Mouse (Mus musculus): ENCODE results near the gene Jun.

Jun gene

GRCm38 (mm10) chr4:95073214-95073750 is 21.3 kb upstream of the Jun start:
- no peak for DNase-seq (ENCODE audit: low read depth, low spot score)

DNA sequence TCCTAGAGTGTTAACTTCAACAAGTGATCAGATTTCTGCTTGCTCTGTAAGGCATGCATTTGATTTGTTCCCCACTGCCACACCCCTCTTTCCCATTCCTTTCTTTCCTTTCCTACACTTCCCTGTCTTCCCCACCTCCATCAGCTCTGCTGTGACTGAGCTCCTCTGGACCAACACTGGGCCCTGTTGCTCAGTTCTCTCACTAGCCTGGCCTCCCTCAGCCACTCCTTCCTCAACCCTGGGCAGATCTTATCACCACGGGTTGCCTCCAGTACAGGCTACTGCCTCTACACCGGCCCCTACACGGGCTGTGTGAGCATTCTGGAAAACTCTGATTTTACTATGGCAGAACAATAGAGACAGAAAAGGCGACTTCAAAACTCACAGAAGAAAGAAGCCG is 18.4 kb upstream of the Jun start:
- no peak for DNase-seq (ENCODE audit: low read depth, low spot score)

GRCm38 (mm10) chr4:95068045-95068948 is 16.3 kb upstream of the Jun start:
- no peak for DNase-seq (ENCODE audit: low read depth, low spot score)

GRCm38 (mm10) chr4:95063609-95064210 is 11.7 kb upstream of the Jun start:
- no peak for DNase-seq (ENCODE audit: low read depth, low spot score)

GRCm38 (mm10) chr4:95062873-95063272 is 10.9 kb upstream of the Jun start:
- DNase-seq (ENCODE audit: low read depth, low spot score): no peak

DNA sequence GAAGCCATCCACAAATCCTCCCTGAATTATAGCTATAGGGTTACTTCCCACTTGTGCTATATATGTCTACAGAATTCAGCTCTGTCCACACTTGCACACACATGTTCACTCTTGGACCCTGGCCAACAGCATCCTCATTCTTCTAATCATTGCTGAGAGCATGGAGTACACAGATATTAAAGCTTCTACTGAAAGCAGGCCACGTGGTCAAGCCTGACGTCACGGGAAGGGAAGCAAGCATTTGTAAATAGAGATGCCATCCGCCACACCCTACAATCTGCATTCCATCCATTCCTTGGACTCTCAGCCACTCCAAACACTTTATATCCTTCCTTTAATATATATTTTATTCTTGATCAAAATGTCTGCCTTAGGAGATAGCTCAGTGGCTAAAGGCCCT is 5.2 kb upstream of the Jun start:
- DNase-seq (ENCODE audit: low read depth, low spot score): no peak

GRCm38 (mm10) chr4:95055276-95055675 is 3.3 kb upstream of the Jun start:
- no peak for DNase-seq (ENCODE audit: low read depth, low spot score)

DNA sequence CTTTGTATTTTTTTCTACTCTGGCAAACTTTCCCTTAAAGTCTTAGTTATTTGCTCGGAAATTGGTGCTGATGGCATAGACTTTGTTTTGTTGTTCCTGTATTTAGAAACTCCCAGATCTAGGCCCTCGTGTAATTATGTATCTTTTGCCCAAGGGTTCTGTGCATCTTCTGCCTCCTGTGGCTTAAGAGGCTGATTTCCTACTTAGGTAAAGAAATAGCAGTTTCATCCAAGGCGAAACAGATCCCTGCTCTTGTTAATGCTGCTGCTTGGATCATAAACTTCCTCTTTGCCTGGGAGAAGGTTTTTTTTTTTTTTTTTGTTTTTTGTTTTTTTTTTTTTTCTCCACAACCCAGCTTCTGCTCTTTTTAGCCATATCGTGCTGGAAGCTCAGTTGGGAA is 2.3 kb upstream of the Jun start:
- DNase-seq (ENCODE audit: low read depth, low spot score): no peak

- no peak for DNase-seq (ENCODE audit: low read depth, low spot score)
These were observed 1.7 kb upstream of the Jun start for GRCm38 (mm10) chr4:95053791-95054117.

GRCm38 (mm10) chr4:95053041-95053790 is 1.2 kb upstream of the Jun start:
- DNase-seq (ENCODE audit: low read depth, low spot score): peak; percentile 6

GRCm38 (mm10) chr4:95051311-95051871 is 631 bp downstream of the Jun start:
- DNase-seq (ENCODE audit: low read depth, low spot score): no peak

DNA sequence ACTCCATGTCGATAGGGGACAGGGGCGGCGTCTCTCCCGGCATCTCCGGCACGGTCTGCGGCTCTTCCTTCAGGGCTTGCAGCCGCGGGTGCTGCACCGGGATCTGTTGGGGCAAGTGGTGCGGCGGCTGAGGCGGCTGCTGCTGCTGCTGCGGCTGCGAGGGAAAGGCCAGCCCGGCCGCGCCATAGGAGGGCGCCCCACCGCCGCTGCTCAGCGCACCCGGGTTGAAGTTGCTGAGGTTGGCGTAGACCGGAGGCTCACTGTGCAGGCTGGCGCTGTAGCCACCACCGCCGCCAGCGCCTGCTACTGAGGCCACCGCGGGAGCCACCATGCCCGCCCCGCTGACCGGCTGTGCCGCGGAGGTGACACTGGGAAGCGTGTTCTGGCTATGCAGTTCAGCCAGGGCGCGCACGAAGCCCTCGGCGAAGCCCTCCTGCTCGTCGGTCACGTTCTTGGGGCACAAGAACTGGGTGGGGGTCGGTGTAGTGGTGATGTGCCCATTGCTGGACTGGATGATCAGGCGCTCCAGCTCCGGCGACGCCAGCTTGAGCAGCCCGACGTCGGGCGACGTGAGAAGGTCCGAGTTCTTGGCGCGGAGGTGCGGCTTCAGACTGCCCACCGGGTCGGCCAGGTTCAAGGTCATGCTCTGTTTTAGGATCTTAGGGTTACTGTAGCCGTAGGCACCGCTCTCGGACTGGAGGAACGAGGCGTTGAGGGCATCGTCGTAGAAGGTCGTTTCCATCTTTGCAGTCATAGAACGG is 1.3 kb downstream of the Jun start:
- no peak for DNase-seq (ENCODE audit: low read depth, low spot score)

DNA sequence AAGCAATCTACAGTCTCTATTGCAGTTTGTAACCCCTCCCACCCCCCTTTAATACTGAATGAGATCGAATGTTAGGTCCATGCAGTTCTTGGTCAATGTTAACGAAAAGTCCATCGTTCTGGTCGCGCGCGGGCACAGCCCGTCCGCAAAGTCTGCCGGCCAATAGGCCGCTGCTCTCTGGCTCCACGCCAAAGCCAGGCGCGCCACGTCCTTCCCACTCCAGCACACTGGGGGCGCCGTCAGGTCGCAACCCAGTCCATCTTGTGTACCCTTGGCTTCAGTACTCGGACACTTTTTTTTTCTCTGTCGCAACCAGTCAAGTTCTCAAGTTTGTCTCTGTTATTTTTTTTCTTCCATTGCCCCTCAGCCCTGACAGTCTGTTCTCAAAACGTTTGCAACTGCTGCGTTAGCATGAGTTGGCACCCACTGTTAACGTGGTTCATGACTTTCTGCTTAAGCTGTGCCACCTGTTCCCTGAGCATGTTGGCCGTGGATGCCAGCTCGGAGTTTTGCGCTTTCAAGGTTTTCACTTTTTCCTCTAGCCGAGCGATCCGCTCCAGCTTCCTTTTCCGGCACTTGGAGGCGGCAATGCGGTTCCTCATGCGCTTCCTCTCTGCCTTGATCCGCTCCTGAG is 2.0 kb downstream of the Jun start:
- DNase-seq (ENCODE audit: low read depth, low spot score): no peak

- DNase-seq (ENCODE audit: low read depth, low spot score): no peak
These were observed 2.9 kb downstream of the Jun start for GRCm38 (mm10) chr4:95049153-95049552.

GRCm38 (mm10) chr4:95048731-95049100 is 3.3 kb downstream of the Jun start:
- no peak for DNase-seq (ENCODE audit: low read depth, low spot score)

- DNase-seq (ENCODE audit: low read depth, low spot score): no peak
These were observed 3.8 kb downstream of the Jun start for GRCm38 (mm10) chr4:95048021-95048730.

DNA sequence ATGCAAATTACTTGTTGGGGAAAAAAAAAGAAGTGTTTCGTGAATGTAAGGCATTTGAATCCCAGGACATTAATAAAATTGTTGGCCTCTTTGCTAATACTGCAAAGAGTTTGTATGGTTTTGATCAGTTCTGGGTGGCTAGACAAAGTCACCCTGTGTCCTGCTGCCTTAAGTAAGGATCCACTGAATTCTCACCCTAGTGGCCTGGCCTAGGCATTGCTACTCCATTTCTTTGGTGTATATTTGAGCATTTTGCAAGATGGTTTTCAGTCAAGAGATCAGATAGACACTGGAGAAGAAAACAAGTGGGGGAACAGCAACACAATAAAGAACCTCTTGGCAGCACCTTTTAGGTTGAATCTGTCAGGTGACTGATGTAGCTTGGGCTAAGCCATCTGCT is 6.9 kb downstream of the Jun start:
- no peak for DNase-seq (ENCODE audit: low read depth, low spot score)

DNA sequence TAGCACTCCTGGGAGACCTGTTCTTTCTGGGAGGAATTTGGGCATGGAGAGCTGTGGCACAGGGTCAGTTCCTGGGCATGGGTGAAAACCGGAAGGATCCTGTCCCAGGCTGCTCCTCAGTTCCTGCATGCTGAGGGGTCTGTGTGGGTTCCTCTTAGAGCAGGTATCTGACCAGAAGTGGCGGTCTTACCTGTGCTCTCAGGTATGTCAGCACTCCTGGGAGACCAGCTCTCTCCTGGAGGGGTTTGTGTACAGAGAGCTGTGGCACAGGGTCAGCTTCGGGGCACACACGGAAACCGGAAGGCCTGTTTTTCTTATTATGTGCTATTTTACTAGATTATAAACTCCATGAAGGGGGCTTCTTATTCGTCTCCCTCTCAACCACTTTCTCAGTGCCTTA is 7.3 kb downstream of the Jun start:
- DNase-seq (ENCODE audit: low read depth, low spot score): no peak

DNA sequence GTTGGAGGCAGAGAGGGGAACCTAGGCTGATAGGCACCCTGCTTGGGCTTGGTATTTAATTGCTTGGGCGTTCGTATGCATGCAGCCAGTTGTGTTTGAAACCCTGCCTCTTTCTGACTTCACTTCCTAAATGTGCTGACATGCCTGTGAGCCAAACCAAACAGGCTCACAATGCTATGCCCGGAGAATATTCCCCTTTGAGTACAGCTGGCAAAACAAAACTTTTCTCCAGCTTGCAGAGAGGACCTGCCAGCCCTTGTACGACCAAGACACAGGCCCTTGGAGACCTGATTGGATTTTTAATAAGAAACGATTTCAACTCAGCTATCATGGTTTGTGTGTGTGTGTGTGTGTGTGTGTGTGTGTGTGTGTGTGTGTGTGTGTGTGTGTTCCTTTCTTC is 14.0 kb downstream of the Jun start:
- DNase-seq (ENCODE audit: low read depth, low spot score): no peak

DNA sequence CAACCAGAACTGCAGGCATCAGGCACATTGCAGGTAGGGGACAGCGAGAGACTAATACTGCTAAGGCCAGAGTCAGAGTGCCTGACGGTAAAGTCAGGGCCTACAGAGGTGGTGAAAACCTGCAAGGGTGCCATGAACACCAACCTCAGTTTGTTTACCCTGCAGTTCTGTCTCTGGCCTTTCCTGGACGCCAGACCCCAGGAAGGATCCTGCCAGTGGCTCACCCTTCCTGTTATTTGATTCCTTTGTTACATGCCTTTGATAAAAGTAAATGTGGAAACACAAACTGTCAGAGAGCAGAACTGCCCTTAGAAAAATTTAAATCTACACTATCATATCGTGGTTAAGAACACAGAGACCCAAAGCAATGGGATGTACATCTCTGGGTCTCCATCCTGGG is 20.9 kb downstream of the Jun start:
- DNase-seq (ENCODE audit: low read depth, low spot score): no peak
